Mouse (Mus musculus) lung, embryonic 15.5 days (tissue): ENCODE measurements at regions not wholly inside any gene's neighbourhood (a gene's known extent, or its start where the extent isn't known, plus 50 kb on each side); places are given as distances from the start of the nearest gene placed in this dataset.

Source experiments
- ATAC-seq: fragments of 200-750 bp; cut with Nextera tagmentation; 2 replicates; pipeline ENCODE4 v1.8.0; 2017; ENCODE audit warnings: moderate number of reproducible peaks, borderline replicate concordance; ENCODE audit not compliant: low FRiP score, low TSS enrichment; ENCODE audit errors: extremely low read depth
- H3K27ac ChIP-seq: fragments of 300-500 bp; sonication (generic); 2 replicates; pipeline ENCODE4 v1.5.1; 2015; ENCODE audit warnings: moderate library complexity, mild to moderate bottlenecking, inconsistent platforms
- H3K27me3 ChIP-seq: fragments of 300-500 bp; sonication (generic); 2 replicates; pipeline ENCODE4 v1.6.1; 2015; ENCODE audit warnings: inconsistent platforms
- H3K36me3 ChIP-seq: fragments of 300-500 bp; sonication (generic); 2 replicates; pipeline ENCODE4 v1.6.1; 2015; ENCODE audit warnings: inconsistent platforms
- H3K4me1 ChIP-seq: fragments of 300-500 bp; sonication (generic); 2 replicates; pipeline ENCODE4 v1.6.1; 2015; ENCODE audit warnings: inconsistent platforms
- H3K4me2 ChIP-seq: fragments of 300-500 bp; sonication (generic); 2 replicates; pipeline ENCODE4 v1.6.1; 2015; ENCODE audit warnings: inconsistent platforms, mild to moderate bottlenecking, moderate library complexity
- H3K4me3 ChIP-seq: fragments of 300-500 bp; sonication (generic); 2 replicates; pipeline ENCODE4 v1.5.1; 2015; ENCODE audit warnings: mild to moderate bottlenecking, inconsistent platforms
- H3K9ac ChIP-seq: fragments of 300-500 bp; sonication (generic); 2 replicates; pipeline ENCODE4 v1.6.1; 2015; ENCODE audit warnings: inconsistent platforms
- H3K9me3 ChIP-seq: fragments of 300-500 bp; sonication (generic); 2 replicates; pipeline ENCODE4 v1.6.1; 2016; ENCODE audit warnings: inconsistent platforms
- WGBS: fragments of 180-500 bp; shearing (Covaris S2); methylation state at CpG from one replicate; pipeline ENCODE4 v1.1.7; 2015; 5-methylcytosine and 5-hydroxymethylcytosine counted together

- ATAC-seq = no peak
- no peak overlapping the region for H3K27ac ChIP-seq
- WGBS = 45% methylated on average over 13 of the region's 13 CpGs
Measured at GRCm38 (mm10) chr6:141097338-141098122, 151.5 kb upstream of the Pde3a start.

GRCm38 (mm10) chr6:141118287-141118686, 130.8 kb upstream of the Pde3a start:
- Histone ChIP-seq H3K27me3 (no peaks in the 10 kb centered on the region), H3K9ac (no peak overlapping the region), H3K4me2 (no peak overlapping the region), H3K4me3 (no peak overlapping the region), H3K4me1 (no peaks in the 10 kb centered on the region), H3K27ac (no peak overlapping the region), H3K36me3 (no peaks in the 10 kb centered on the region), H3K9me3 (no peaks in the 10 kb centered on the region)
- 44% methylated on average over 5 of the region's 5 CpGs for WGBS
- no peak for ATAC-seq

More at GRCm38 (mm10) chr6:141097338-141098122, 151.5 kb upstream of the Pde3a start:
- Histone ChIP-seq H3K9ac (no peak overlapping the region), H3K4me2 (no peak overlapping the region), H3K9me3 (no peaks in the 10 kb centered on the region), H3K27me3 (no peaks in the 10 kb centered on the region), H3K4me3 (no peak overlapping the region), H3K36me3 (no peaks in the 10 kb centered on the region), H3K4me1 (peaks cover 3% of the 10 kb centered on the region; the same call in 1 of the 2 replicates)

- 45% methylated on average over 10 of the region's 10 CpGs for WGBS
- Histone ChIP-seq H3K4me3 (no peak overlapping the region), H3K27me3 (no peaks in the 10 kb centered on the region), H3K9ac (no peak overlapping the region), H3K27ac (no peak overlapping the region), H3K9me3 (no peaks in the 10 kb centered on the region), H3K36me3 (no peaks in the 10 kb centered on the region), H3K4me2 (no peak overlapping the region), H3K4me1 (no peaks in the 10 kb centered on the region)
- no peak for ATAC-seq
Measured at GRCm38 (mm10) chr6:141126614-141127396, 122.3 kb upstream of the Pde3a start.

- ATAC-seq = no peak
- Histone ChIP-seq H3K27me3 (no peaks in the 10 kb centered on the region), H3K4me1 (no peaks in the 10 kb centered on the region), H3K9me3 (no peaks in the 10 kb centered on the region), H3K4me2 (no peak overlapping the region), H3K27ac (no peak overlapping the region), H3K9ac (no peak overlapping the region), H3K4me3 (no peak overlapping the region), H3K36me3 (no peaks in the 10 kb centered on the region)
- 69% methylated on average over 1 of the region's 1 CpGs for WGBS
Measured at GRCm38 (mm10) chr6:141129596-141129995, 119.5 kb upstream of the Pde3a start.

- ATAC-seq = no peak
- no peak overlapping the region for H3K4me2 ChIP-seq
Measured at GRCm38 (mm10) chr6:141134176-141134575, 114.9 kb upstream of the Pde3a start.

GRCm38 (mm10) chr6:141136664-141137375, 112.2 kb upstream of the Pde3a start:
- Histone ChIP-seq H3K4me1 (no peaks in the 10 kb centered on the region), H3K27ac (no peak overlapping the region), H3K4me2 (no peak overlapping the region), H3K27me3 (no peaks in the 10 kb centered on the region), H3K9ac (no peak overlapping the region), H3K9me3 (no peaks in the 10 kb centered on the region), H3K36me3 (no peaks in the 10 kb centered on the region), H3K4me3 (no peak overlapping the region)
- ATAC-seq = no peak
- 68% methylated on average over 12 of the region's 12 CpGs for WGBS

More at GRCm38 (mm10) chr6:141134176-141134575, 114.9 kb upstream of the Pde3a start:
- Histone ChIP-seq H3K36me3 (no peaks in the 10 kb centered on the region), H3K9me3 (no peaks in the 10 kb centered on the region), H3K4me3 (no peak overlapping the region), H3K27ac (no peak overlapping the region), H3K4me1 (no peaks in the 10 kb centered on the region), H3K9ac (no peak overlapping the region), H3K27me3 (no peaks in the 10 kb centered on the region)
- WGBS = 28% methylated on average over 6 of the region's 6 CpGs

GRCm38 (mm10) chr6:141141016-141141415, 108.1 kb upstream of the Pde3a start:
- Histone ChIP-seq H3K4me3 (no peak overlapping the region), H3K9me3 (no peaks in the 10 kb centered on the region), H3K27me3 (no peaks in the 10 kb centered on the region), H3K27ac (no peak overlapping the region), H3K4me1 (0 out of 2 replicates have a peak, but pooled peaks cover 4% of the 10 kb centered on the region), H3K9ac (no peak overlapping the region), H3K36me3 (no peaks in the 10 kb centered on the region), H3K4me2 (no peak overlapping the region)
- no peak for ATAC-seq
- 85% methylated on average over 22 of the region's 22 CpGs for WGBS

GRCm38 (mm10) chr6:141148417-141149169, 100.5 kb upstream of the Pde3a start:
- no peak overlapping the region for H3K9ac ChIP-seq
- H3K27me3 ChIP-seq = no peaks in the 10 kb centered on the region
- no peak overlapping the region for H3K4me3 ChIP-seq
- 0 out of 2 replicates have a peak, but pooled peaks cover 4% of the 10 kb centered on the region for H3K4me1 ChIP-seq
- H3K27ac ChIP-seq = no peak overlapping the region
- no peak overlapping the region for H3K4me2 ChIP-seq
- no peaks in the 10 kb centered on the region for H3K36me3 ChIP-seq
- 68% methylated on average over 5 of the region's 5 CpGs for WGBS
- no peak for ATAC-seq
- no peaks in the 10 kb centered on the region for H3K9me3 ChIP-seq

GRCm38 (mm10) chr6:141149170-141149917, 99.7 kb upstream of the Pde3a start:
- H3K4me2 ChIP-seq = no peak overlapping the region
- H3K27ac ChIP-seq = no peak overlapping the region
- H3K9me3 ChIP-seq = no peaks in the 10 kb centered on the region
- no peak overlapping the region for H3K4me3 ChIP-seq
- 78% methylated on average over 12 of the region's 12 CpGs for WGBS
- 0 out of 2 replicates have a peak, but pooled peaks cover 4% of the 10 kb centered on the region for H3K4me1 ChIP-seq
- no peak for ATAC-seq
- no peaks in the 10 kb centered on the region for H3K36me3 ChIP-seq
- no peak overlapping the region for H3K9ac ChIP-seq
- H3K27me3 ChIP-seq = no peaks in the 10 kb centered on the region

GRCm38 (mm10) chr6:141159326-141159725, 89.7 kb upstream of the Pde3a start:
- H3K27me3 ChIP-seq = no peaks in the 10 kb centered on the region
- no peaks in the 10 kb centered on the region for H3K36me3 ChIP-seq
- ATAC-seq = no peak
- H3K4me3 ChIP-seq = no peak overlapping the region
- 61% methylated on average over 5 of the region's 5 CpGs for WGBS
- no peaks in the 10 kb centered on the region for H3K4me1 ChIP-seq
- H3K27ac ChIP-seq = no peak overlapping the region
- no peaks in the 10 kb centered on the region for H3K9me3 ChIP-seq
- no peak overlapping the region for H3K4me2 ChIP-seq
- H3K9ac ChIP-seq = no peak overlapping the region
